ENCODE assay signal across 12 mouse cellular contexts in the genomic region with DNA sequence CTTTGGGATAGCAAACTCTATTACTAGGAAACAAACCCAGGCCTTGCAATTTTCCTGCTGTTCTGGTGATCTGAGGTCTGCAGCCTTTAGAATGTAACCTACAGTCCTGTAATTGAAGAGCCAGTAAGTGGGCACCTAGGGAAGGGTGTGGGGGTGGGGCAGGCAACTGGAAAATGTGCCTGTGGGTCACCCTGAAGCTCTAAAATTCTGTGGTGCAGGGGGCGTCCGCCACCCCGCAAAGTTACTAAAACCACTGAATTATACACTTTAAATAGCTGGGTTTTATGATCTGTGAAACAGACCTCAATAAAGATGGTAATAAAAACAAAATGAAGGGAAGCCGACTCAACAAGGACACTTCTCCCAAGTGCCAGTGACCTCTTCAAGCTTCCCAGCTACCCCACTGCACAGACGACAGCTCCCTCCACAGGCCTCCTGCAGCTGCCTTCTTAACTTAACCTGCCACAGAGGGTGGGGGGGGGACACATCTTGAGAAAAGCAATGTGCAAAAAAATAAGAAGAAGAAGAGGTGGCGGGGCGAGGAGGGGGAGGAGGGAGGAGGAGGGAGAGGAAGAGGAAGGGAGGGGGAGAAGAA.
A peak's percentile ranks its signal among the peaks of the same experiment; 100 is the strongest.
DNase-seq lines count a peak whose midpoint lies in the region; ATAC-seq and TF ChIP-seq lines count a peak whose summit lies in the region.
"Had no signal": no experiment of that assay in that cellular context is flagged by ENCODE, and none has a peak within 500 bp of the region (broad histone marks: within the 10 kb centered on the region; RNA-seq: fewer than 3 reads in every experiment).

No protein-coding gene starts in this region.

- no peak overlapping the region for H3K4me3 ChIP-seq in hindbrain, embryonic 15.5 days
- H3K4me3 ChIP-seq in hindbrain, embryonic 16.5 days (ENCODE audit: low read length) = no peak overlapping the region
- H3K4me3 ChIP-seq in CH12.LX (replicated peaks in 1 of 3; ENCODE audit: low read depth in 2 of 3, low read length in 2 of 3, poor library complexity in 1 of 3) = no peak overlapping the region
- H3K4me3 ChIP-seq: hindbrain, embryonic 10.5 days; liver, embryonic 13.5 days had no signal

- TF ChIP-seq POLR2A in CH12.LX (IDR thresholded peaks at IDR 0.05; ENCODE audit: low read depth, low read length) = no peak

- no peaks in the 10 kb centered on the region for H3K79me2 ChIP-seq in CH12.LX (replicated peaks; ENCODE audit: control insufficient read depth, extremely low read depth, insufficient read depth, poor library complexity, severe bottlenecking)

- in situ Hi-C loops in CH12.LX (cut with MboI; ENCODE audit: low pct_ligation_motif_present, low pct_unique_long_range_greater_than_20kb, low sequenced_read_pairs) = no loop called here

- no peak for TF ChIP-seq EP300 in CH12.LX (IDR thresholded peaks at IDR 0.05; ENCODE audit: low read length)

- H3K9me3 ChIP-seq in hindbrain, embryonic 15.5 days = no peaks in the 10 kb centered on the region
- no peaks in the 10 kb centered on the region for H3K9me3 ChIP-seq in hindbrain, embryonic 16.5 days (ENCODE audit: control insufficient read depth, low read length)
- H3K9me3 ChIP-seq in CH12.LX (replicated peaks; ENCODE audit: low read length) = peaks cover 7% of the 10 kb centered on the region
- H3K9me3 ChIP-seq: hindbrain, embryonic 10.5 days; liver, embryonic 13.5 days had no signal

- H3K27ac ChIP-seq in hindbrain, embryonic 15.5 days (replicated peaks) = peak overlapping the region; percentile 20; the same call in 1 of the 2 replicates
- no peak overlapping the region for H3K27ac ChIP-seq in hindbrain, embryonic 16.5 days (ENCODE audit: low read depth, low read length)
- H3K27ac ChIP-seq in CH12.LX (ENCODE audit: insufficient read depth, low read depth) = no peak overlapping the region
- H3K27ac ChIP-seq: liver, embryonic 13.5 days had no signal

- TF ChIP-seq CTCF in CH12.LX (conservative IDR thresholded peaks at IDR 0.05 in 1 of 2, IDR thresholded peaks at IDR 0.05 in 1 of 2; ENCODE audit: low read depth in 2 of 2, low read length in 2 of 2) = peak in 1 of 2 experiments; percentile 20; a peak in 1 of 4 replicates

- H3K9ac ChIP-seq in hindbrain, embryonic 15.5 days = no peak overlapping the region
- H3K9ac ChIP-seq in hindbrain, embryonic 16.5 days (ENCODE audit: low read depth, low read length) = no peak overlapping the region
- no peak overlapping the region for H3K9ac ChIP-seq in CH12.LX (ENCODE audit: insufficient read depth, low read depth)
- H3K9ac ChIP-seq: liver, embryonic 13.5 days had no signal

- H3K4me1 ChIP-seq in hindbrain, embryonic 15.5 days (replicated peaks) = peaks cover 16% of the 10 kb centered on the region
- peaks cover 9% of the 10 kb centered on the region for H3K4me1 ChIP-seq in hindbrain, embryonic 16.5 days (ENCODE audit: control insufficient read depth, insufficient read depth, low read depth, low read length)
- peaks cover 17 to 47% of the 10 kb centered on the region in 2 experiments for H3K4me1 ChIP-seq in CH12.LX (ENCODE audit: control insufficient read depth in 1 of 2, insufficient read depth in 2 of 2)

- H3K36me3 ChIP-seq in hindbrain, embryonic 15.5 days = no peaks in the 10 kb centered on the region
- H3K36me3 ChIP-seq in hindbrain, embryonic 16.5 days (ENCODE audit: control insufficient read depth, insufficient read depth, low read length) = no peaks in the 10 kb centered on the region
- H3K36me3 ChIP-seq in CH12.LX (replicated peaks in 1 of 2; ENCODE audit: control insufficient read depth in 1 of 2, insufficient read depth in 1 of 2, low read length in 1 of 2) = no peaks in the 10 kb centered on the region
- H3K36me3 ChIP-seq: hindbrain, embryonic 10.5 days; liver, embryonic 13.5 days had no signal

- peak; percentile 30 for TF ChIP-seq RAD21 in CH12.LX (IDR thresholded peaks at IDR 0.05; ENCODE audit: low read depth, low read length)

- peak; percentile 38 to 63 for DNase-seq in adrenal gland, adult (ENCODE audit: inconsistent age in 2 of 2, low spot score in 1 of 2)
- DNase-seq in adrenal gland, postnatal 4 days (ENCODE audit: low spot score in 2 of 2) = no peak
- no peak for DNase-seq in CH12.LX (ENCODE audit: extremely low read depth)
- DNase-seq in kidney, postnatal 36 days = peak; percentile 33 to 55
- DNase-seq in thymus, postnatal 4 days = no peak
- DNase-seq in right cerebral cortex, adult 2 months (ENCODE audit: low spot score in 2 of 2) = no peak
- DNase-seq: cerebellum, postnatal 25 days; heart, adult 18-20 months; liver, embryonic 13.5 days had no signal

- ATAC-seq in hindbrain, embryonic 15.5 days (ENCODE audit: low FRiP score, low read depth) = no peak
- no peak for ATAC-seq in hindbrain, embryonic 16.5 days

- no peak overlapping the region for H3K4me2 ChIP-seq in hindbrain, embryonic 15.5 days
- no peak overlapping the region for H3K4me2 ChIP-seq in hindbrain, embryonic 16.5 days (ENCODE audit: low read length)
- H3K4me2 ChIP-seq in CH12.LX (ENCODE audit: insufficient read depth, low read depth, poor library complexity, severe bottlenecking) = no peak overlapping the region
- H3K4me2 ChIP-seq: liver, embryonic 13.5 days had no signal

- 58% methylated on average over 7 of the region's 7 CpGs for WGBS in hindbrain, embryonic 15.5 days
- whole genome bisulfite sequencing in hindbrain, embryonic 16.5 days = 67% methylated on average over 7 of the region's 7 CpGs

- no peaks in the 10 kb centered on the region for H3K27me3 ChIP-seq in hindbrain, embryonic 15.5 days
- H3K27me3 ChIP-seq in hindbrain, embryonic 16.5 days (replicated peaks; ENCODE audit: control insufficient read depth, insufficient read depth, low read length) = no peaks in the 10 kb centered on the region
- H3K27me3 ChIP-seq in CH12.LX (replicated peaks) = no peaks in the 10 kb centered on the region
- H3K27me3 ChIP-seq: liver, embryonic 13.5 days had no signal

- dilution Hi-C loops in CH12.LX (cut with MboI; ENCODE audit: extremely low pct_ligation_motif_present, extremely low pct_unique_long_range_greater_than_20kb, low sequenced_read_pairs) = no loop called here

TF ChIP-seq in CH12.LX, 34 proteins besides CTCF, POLR2A, EP300 and RAD21:
- TF ChIP-seq KAT2A (IDR thresholded peaks at IDR 0.05; ENCODE audit: insufficient replicate concordance, low read length) = no peak
- 0 out of 2 replicates have a peak, but pooled peaks have one; percentile 29 for TF ChIP-seq SMC3 (IDR thresholded peaks at IDR 0.05; ENCODE audit: low read depth, low read length)

Comparison
In these comparisons a context has a peak if more than half of its experiments do, and no peak if none do; other contexts are left out.
1. DNase-seq: peak in adrenal gland, adult (2 of 2) and kidney, postnatal 36 days (2 of 2); none in adrenal gland, postnatal 4 days (0 of 2), CH12.LX (single experiment), thymus, postnatal 4 days (single experiment) and right cerebral cortex, adult 2 months (0 of 2).